Mouse (Mus musculus) right cerebral cortex, adult 18-20 months (tissue): ENCODE measurements around the gene Gbp5.
"Not testable (repeated sequence)": the region's sequence is repeated elsewhere in the genome, so short reads cannot be mapped to it uniquely, and the experiment has no call there.

ENCODE experiments used
- DNase-seq: peaks from one replicate; pipeline ENCODE4 v3.0.0; 2022; ENCODE audit warnings: mixed read lengths

Gene Gbp5

DNA sequence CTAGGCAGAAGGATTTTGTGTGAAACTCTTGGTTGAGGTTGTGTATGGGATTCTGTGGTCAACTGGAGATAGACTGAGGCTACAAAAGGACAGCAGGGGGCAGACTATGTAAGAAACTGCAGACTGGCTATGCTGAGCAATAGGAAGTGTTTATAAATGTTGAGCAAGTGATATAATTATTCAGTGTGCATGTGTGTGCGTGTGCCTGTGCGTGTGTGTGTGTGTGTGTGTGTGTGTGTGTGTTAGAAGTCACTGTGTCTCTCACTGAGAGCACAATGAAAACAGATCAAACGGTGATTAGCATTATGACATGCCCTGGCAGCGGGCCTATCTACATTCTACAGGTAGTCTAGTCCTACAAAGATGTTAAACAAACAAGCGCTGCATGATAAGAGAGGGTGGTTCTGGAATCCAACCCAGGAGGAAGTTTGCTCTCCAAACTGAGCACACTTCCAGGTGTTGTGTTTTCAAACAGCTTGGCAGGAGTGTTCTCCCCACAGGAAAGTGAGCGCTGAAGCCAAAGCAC is at the start of gene Gbp5:
Gbp5 (plus strand) TSS at position 443 of the 526 bp plus-strand sequence.
- DNase-seq, result peak; percentile 13

DNA sequence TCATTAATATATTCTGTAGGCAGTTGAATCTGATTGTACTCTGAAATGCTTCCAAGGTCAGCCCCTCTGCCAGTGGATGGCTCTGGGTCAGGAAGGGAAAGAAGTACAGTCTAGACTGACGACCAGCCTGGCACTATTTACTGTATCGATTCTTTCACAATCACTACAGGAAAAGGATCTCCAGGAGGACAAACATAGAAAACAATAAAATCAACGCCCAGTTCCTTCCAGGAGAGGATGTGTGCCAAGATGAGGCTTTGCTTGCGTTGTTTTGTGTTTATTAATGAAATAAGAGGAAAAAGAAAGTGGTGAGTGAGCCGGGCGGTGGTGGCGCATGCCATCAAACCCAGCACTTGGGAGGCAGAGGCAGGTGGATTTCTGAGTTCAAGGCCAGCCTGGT is 39.6 kb upstream of the Gbp5 start:
- DNase-seq, result no peak

DNA sequence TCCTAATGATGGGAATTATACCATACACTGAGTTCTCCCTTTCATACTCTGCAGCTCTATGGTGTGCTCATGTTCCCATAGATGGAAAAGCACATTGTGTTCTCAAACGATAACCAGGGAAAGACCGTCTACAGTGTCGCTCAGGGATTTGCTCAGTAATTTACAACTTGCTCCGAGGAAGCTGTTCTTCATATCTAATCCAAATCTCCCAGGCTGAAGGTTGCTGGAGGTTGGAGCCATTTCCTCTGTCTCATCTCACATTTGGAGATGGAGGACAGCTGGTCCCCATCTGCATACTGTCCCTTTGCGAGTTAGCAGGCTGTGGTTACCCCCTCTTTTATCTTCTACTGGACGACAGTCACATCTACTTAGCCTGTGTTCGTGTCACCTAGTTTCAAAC is 34.5 kb upstream of the Gbp5 start:
- DNase-seq, result no peak

DNA sequence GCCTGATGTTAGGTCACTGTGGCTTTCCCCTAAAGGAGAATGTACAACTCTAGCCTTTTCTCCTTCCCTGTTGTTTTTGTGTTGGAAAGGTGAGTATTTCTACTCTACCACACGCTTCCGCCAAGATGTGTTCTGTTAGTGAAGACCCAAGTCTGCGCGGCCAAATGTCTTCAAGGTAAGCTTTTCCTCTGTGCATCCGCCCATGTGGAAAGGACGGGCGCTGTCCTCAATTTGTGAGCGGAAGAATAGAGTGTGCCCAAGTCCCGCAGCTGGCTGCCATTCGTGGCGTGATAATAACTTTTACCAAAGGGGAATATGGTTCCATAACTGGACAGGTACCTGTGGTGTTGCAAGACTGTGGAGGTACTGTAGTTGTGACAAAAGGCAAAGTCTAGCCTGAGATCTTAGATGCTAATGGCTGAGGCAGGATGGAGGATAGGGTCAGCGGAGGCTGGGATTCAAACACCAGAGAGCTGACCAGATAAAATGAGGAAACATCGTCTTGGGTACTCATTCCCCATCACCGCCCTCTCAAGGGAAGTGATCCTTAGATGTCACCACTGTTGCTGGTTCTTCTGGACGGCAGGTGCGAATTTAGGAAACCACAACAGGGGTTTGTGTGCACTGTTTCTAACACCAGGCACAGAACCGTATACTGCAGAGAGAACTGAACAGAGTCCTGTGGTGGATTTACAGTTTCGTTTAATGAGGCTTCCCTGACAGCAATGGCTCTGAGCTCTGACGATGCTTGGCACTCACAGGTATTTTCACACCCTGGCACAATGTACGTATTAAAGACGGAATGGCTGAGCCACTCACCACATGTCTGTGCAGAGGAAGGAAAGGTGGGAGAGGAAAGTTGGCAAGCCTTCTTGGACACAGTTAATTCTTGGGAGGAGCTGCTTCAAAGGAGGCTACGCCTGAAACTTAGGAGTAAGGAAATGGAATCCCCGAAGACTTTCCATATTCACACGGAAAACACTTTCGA is 30.7 kb upstream of the Gbp5 start:
- no peak for DNase-seq

DNA sequence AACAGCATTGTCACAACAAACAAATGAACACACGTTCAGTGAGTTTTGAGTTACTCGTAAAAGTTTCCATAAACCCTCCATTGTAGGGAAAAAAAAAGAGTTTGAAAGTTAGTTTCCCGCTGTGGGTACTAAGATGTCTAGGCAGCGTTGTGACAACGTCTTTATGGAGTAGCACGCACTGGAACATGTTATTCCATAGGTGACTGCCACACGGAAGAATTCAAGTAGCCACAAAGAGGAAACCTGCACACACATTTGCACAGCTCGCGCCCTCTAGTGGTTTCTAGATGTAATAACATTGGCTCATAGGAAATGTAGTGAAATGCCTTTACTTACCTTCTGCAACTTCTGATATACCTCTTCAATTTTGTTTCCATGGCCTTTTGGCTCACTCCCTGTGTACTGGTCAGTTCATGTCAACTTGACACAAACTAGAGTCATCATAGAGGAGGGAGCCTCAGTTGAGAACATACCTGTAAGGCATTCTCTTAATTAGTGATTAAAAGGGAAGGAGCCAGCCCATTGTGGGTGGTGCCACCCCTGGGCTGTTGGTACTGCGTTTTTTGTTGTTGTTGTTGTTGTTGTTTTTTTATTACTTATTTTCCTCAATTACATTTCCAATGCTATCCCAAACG is 19.3 kb upstream of the Gbp5 start:
- no peak for DNase-seq

DNA sequence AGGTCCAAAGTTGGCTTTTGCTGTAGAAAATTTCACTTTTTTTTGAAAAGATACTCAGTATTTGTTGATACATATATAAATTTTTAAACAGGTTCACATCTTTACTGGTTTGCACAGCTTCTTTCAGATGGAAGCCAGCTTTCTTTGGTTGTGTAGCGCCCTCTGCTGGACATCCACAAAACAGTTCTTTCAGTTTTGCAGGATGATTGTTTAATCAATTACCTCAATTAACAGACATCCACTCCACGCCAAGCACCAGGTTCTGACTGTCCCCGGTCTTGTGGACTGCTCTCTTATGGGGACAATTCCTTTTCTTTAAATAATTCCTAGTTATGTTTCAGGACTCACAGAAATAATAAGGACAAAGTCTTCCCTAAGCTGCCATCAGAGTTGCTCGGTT is 17.9 kb upstream of the Gbp5 start:
- peak; percentile 39 for DNase-seq

DNA sequence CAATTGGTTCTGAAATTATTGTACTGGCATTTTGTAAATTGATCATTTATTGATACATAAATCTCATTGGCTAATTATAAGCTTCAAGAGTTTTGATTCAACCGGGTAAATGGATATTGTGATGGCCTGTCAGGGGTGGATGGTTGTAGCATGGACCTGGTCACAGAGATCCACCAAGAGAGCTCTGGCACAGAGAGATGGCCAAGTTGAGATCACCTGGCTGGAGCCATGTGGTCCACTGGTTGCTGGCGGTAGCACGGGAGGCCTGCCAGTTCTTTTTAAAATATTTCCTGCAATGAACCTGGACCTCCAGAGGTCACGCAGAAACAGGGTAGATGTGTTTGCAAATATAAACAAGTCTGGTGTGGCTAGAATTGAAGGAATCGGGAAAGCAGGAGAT is 15.9 kb upstream of the Gbp5 start:
- DNase-seq, result no peak

DNA sequence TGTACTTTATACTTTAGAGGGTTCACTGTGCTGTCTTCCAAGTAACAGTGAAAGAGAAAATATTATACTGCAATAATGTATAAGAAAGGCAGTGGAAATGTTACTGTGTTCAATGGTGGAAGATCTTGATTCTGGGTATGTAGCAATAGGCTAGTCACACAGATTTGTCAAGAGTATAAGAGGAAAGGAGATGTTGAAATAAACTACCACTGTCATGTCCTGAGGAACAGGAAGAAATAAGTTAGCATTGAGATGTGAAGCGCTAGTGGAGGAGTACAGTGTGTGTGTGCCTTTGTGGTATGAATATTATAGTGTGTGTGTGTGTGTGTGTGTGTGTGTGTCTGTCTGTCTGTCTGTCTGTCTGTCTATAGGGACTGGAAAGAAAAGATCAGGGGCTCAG is 15.4 kb upstream of the Gbp5 start:
- no peak for DNase-seq

DNA sequence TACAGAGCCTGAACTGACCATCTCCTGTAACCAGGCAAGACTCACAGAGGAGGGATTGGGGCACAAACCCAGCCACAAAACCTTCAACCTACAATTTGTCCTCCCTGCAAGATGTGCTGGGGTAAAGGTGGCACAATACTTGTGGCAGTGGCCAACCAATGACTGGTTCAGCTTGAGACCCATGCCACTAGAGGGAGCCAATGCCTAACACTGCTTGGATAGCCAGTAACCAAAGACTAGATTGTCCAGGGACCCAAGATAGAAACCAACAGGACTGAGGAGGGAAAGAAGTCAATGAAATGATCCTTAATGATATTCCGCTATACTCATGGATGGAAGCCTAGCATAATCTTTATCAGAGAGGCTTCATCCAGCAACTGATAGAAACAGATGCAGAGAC is 3.3 kb upstream of the Gbp5 start:
- peak; percentile 54 for DNase-seq

DNA sequence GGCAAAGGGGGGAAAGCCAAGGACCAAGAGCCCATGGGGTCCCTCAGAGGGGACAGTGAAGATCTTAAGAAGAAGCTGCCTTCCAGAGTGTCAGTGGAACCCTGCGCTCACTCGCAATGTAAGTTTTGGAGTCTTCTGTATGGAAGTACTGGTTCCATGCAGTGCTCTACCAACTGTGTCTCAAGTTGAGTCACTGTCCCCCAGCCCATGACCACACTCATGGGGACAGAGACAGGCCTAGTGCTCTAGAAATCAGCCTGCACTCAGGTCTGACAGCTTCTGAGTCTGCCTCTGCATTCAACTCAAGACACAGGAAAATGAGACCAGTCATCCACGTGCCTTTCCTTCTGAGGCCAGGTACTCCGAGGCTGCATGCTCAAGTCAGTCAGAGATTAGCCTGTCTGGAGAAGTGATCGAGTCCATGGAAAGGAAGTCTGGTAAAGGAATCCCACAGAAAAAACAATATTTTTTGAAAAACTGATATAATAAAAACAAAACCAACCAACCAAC is 1.4 kb downstream of the Gbp5 start:
- no peak for DNase-seq

DNA sequence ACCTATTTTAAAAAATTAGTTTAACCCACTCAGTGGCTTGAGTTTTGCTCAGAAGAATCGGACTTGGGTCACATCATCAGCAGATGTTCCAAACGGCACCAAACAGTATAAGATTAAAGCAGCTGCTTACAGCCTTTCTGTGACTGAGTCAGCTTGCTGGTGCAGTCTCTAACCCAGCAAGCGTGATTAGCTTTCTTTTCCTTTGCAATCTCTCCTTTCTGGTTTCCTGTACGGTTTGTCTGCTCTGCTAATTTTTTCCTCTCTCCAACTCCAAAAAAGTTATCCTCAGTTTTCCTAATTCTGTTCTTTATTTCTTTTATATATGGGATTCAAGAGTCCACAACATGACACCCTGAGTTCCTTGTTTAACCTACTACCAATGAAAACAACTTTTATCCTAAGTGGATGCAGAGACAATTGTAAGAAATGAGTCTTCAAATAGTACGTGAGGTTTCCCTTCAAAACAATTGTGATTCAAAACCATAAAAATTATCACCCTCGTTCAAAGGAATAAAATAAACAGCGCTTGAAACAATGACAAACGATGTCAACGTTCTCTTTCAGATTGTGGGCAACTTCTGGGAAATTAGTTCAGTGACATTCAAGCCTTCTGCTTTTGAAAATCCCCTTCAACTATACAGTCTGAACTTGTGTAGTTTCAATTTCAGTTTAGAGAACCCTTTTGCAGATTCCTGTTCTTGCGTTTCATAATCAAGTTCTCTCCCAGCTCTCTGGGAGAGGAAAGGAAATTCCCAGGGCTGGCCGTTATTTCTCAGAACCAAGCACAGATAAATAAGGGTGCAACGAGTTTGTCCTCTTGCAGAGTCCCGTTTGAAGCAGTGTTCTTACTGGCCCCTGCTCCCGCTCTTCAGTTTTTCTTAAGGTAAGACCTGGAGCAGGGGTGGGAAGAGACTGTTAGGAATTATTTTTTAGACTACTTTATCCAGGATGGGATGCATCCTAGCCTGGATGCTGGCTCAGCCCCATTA is 2.6 kb downstream of the Gbp5 start:
- no peak for DNase-seq

DNA sequence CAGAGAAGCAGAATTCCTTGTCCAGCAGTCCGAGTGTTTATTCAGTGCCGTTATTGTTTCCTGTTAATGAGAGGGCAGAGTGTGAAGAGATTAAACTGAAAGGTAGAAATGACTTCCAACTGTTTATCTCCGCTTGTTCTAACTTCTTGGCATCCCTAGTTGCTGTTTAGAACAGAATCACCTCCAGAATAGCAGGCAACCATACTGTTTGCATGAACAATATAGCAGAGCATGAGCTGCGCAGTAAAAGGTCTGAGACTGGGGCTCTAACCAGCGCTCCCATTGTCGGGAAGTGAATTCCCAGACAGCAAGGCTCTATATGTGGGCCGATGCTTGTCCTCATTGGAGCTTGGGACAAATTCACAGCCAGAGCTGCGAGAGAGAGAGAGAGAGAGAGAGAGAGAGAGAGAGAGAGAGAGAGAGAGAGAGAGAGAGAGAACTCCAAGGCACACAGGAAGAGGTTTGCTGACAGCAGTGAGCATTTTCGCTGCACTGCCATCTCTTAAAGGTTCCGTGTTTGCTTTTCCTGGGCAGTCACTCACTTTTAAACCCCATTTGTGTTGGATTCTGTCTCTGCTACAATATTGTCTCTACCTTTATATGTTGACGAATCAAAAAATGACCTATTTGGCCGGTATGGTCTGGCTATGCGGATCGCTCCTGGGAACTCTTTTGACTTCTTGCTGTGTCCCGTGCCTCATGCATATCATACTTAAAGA is 3.5 kb downstream of the Gbp5 start:
- DNase-seq, result no peak

DNA sequence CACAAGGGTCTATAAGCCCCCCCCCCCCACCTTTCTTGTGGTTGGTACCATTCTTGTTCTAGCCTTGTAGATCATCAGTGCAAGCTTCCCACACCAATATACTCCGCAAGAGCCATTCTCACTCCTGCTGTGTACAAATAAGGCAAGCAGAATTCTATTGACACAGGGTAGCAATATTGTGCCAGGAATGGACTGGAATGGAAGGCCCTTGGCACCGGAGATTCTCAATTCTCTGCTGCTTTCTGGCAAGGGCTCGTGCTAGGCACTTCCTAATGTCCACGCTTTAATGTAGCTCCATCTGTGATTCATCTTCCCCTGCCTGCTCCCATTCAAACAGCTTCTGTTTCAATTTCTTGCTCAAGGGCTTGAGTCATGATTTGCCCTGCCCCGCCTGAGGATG is 5.2 kb downstream of the Gbp5 start:
- DNase-seq, result no peak

DNA sequence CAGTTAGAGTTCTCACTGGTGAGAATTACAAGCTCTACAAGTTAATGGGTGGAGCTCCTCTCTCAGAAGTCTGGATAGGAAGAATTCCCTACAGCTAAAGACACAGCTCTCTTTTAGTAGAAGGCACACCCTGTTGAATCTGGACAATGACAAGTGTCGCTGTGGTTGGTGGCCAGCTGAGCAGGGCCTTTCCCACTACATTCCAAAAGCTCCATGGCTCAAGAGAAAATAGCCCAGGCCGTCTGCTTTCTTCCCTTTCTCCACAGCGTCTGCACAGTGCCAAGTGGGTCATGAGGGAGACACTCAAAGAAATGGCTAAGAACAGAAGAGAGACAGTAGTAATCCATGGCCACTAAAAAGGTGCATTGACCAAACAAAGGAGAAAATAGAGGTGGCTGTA is 34.3 kb downstream of the Gbp5 start:
- DNase-seq, result no peak

DNA sequence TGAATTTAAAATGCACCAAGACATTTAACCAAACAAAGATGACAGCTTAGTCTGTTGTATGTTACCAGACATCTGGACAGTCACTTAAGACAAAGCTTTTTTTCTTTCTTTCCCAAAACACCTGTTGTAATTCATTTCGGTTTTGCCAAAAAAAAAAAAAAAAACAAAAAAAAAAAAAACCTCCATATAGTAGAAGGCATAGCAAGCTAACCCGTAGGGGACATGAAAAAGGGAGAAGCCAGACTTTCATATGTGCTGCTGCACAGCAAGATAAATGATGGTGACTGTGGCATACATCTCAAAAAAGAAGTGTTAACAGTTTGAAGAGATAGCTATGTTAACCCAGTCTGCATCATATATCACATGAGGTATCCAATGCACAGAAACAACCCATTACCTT is 35.8 kb downstream of the Gbp5 start:
- DNase-seq, result no peak

DNA sequence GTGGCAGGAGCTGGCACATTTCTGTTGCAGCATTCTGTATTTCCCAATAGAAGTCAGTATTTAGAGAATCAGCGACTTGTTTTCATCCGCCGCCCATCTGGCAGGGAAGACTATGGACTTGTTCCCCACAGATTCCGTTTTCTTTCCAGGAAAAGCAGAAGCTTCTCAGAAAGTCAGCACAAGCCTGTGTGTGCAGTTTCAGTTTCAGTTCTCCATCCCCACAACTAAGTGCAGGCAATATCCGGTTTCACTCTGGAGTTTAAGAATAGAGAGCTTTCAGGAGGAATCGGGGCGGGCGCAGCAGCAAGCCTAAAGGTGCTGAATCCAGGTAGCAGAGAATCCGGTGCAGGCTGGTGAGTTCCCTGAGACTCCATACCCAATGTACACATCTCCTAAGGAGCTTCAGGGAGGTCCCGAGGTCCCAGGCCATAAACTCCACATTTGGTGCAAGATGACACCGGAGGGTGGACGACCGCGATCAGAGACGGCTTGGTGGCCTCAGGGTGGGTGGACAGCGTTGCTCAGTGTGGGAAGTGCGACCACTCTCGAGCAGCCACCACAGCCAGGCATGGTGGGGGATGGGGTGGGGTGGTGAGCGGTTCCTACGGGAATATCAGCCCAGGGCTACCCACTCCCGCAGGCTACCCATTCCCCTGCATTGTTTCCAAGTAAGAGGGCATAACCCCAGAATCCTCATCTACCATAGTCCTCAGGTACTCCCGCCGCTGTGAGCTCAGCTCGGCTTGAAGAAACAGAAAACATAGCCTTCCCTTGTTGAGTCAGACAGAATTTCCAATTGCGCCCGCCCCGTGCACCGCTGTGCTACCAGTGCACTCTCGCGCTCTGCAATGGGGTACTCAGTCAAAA is 36.5 kb downstream of the Gbp5 start, which contains the start of gene Gbp7:
Gbp7 (plus strand) TSS at position 256 of the 867 bp plus-strand sequence.
- DNase-seq, result peak; percentile 38

DNA sequence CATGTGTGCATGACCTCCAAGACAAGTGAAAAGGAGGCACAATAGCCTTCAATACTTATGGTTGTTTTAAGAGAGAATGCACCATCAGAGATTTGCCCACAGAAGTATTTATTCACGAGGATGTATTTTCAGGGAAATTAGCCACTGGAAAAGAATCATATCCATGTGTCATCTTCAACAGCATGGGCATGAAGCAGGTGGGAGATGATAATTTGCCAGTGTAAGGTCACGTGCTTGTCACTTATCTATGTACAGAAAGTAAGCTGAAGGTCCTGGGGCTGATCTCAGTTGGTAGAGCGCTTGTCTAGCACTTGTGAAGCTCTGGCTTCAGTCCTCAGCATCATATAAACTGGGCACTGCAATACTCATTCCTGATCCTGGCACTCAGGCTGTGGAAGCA is 37.8 kb downstream of the Gbp5 start:
- no peak for DNase-seq

DNA sequence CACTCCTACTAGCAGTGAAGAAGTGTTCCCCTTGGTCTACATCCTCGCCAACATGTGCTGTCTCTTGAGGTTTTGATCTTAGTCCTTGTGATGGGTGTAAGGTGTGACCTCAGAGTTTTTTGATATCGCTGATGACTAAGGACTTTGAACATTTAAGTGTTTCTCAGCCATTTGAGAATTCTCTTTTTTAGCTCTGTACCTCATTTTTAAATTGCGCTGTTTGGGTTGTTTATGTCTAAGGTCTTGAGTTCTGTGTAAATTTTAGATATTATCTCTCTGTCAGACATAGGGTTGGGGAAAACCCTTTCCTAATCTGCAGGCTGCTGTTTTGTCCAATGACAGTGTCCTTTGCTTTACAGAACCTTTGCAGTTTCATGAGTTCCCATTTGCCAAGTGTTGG is 39.4 kb downstream of the Gbp5 start:
- DNase-seq, result no peak

DNA sequence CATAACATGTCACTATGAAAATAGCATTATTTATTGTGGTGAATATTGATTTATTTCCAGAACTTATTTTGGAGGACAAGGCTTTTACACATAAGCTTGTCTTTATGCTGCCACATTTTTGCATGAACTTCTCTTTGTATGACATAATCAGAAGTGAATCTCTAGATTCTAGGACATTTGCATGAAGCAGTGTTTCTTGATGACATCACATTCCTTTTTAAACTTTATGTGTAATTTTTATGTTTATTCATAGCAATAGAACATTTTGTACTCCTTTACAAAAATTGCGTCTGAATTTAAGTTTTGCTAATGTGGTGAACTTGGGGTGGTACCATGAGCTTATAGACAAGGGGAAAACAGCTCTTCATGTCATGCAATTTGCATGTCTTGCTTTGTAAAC is 41.9 kb downstream of the Gbp5 start:
- DNase-seq, result no peak

DNA sequence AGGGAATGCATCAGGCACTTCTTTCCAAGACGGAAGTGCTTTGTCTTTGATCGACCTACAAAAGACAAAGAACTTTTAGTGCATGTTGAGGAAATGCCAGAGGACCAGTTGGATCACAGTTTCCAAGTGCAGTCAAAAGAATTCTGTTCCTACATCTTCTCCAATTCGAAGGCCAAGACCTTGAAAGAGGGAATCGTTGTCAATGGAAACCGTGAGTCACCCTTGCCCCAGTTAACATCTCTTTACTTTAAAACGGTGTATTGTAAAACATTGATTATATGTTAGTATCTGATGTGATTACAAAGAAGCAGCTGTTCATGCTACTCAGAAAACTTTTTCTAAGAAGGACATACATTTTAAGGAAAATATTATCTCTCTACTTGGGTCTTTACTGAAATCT is 47.6 kb downstream of the Gbp5 start:
- DNase-seq, result no peak

DNA sequence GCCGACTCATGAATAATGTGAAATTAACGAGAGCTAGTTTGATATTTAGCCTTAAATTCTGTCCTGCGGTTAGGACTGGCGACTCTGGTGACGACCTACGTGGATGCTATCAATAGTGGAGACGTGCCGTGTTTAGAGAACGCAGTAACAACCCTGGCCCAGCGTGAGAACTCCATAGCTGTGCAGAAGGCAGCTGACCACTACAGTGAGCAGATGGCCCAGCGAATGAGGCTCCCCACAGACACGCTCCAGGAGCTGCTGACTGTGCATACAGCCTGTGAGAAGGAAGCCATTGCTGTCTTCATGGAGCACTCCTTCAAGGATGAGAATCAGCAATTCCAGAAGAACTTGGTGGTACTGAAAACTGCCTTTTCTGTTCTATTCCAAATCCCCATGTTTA is 49.0 kb downstream of the Gbp5 start:
- DNase-seq, result not testable (repeated sequence)
